Mouse (Mus musculus): ENCODE measurements around the gene Adk.

- TF ChIP-seq POLR2A (IDR thresholded peaks at IDR 0.05; ENCODE audit: borderline replicate concordance, control insufficient read depth, low read depth, low read length) (no peak), CTCF (IDR thresholded peaks at IDR 0.05; ENCODE audit: control insufficient read depth, insufficient read depth, low read length) (no peak)
Measured at GRCm38 (mm10) chr14:21480191-21480590, 427.8 kb downstream of the Adk start.
